In the genomic region with DNA sequence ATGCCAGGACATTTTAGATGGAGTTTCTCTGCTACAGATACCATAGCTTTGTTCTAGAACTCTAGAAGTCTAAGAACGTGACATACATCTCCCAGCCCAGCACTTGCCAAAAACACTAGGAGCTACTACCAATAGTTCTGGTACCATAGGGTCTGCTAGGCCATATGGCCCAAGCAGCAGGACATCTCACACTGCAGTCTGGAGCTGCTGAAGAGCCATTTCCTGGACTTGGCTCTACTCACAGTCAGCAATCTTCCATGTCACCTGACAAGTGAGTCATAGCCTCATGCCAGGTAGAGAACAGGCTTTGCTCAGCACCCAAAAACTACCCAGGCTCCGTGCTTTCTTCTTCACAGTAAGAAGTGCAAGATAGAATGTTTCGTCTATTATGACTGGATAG, we compare ENCODE assay signal across 12 mouse cellular contexts.
A peak's percentile ranks its signal among the peaks of the same experiment; 100 is the strongest.
DNase-seq lines count a peak whose midpoint lies in the region.
"Had no signal": no experiment of that assay in that cellular context is flagged by ENCODE, and none has a peak within 500 bp of the region (broad histone marks: within the 10 kb centered on the region; RNA-seq: fewer than 3 reads in every experiment).

No protein-coding gene starts in this region.

- peak; percentile 5 for DNase-seq in 3T3-L1 (ENCODE audit: low read depth, low spot score)
- peak; percentile 87 for DNase-seq in cerebellum, adult 11 months
- peak; percentile 90 for DNase-seq in cerebellum, adult 8-10 months
- DNase-seq in cerebellum, postnatal 14 days = peak; percentile 72 to 87
- no peak for DNase-seq in testis, postnatal 14 days (ENCODE audit: low spot score)
- no peak for DNase-seq in retina, postnatal 1 day
- DNase-seq in right cerebral cortex, adult 2 months (ENCODE audit: low spot score in 2 of 2) = no peak
- DNase-seq: adrenal gland, adult 2 months; adrenal gland, postnatal 25 days; embryo, embryonic 11 days; gastrocnemius, adult 2 months; gastrocnemius, postnatal 25 days had no signal

Comparison
In these comparisons a context has a peak if more than half of its experiments do, and no peak if none do; other contexts are left out.
1. DNase-seq: peak in 3T3-L1 (single experiment), cerebellum, adult 11 months (single experiment), cerebellum, adult 8-10 months (single experiment) and cerebellum, postnatal 14 days (2 of 2); none in testis, postnatal 14 days (single experiment), retina, postnatal 1 day (single experiment) and right cerebral cortex, adult 2 months (0 of 2).